Mouse (Mus musculus) heart, adult 11 months (tissue): Measurements from ENCODE around the gene Rexo2.

Experiments
- DNase-seq: peaks from one replicate; pipeline ENCODE4 v3.0.0; 2022

Rexo2 gene

DNA sequence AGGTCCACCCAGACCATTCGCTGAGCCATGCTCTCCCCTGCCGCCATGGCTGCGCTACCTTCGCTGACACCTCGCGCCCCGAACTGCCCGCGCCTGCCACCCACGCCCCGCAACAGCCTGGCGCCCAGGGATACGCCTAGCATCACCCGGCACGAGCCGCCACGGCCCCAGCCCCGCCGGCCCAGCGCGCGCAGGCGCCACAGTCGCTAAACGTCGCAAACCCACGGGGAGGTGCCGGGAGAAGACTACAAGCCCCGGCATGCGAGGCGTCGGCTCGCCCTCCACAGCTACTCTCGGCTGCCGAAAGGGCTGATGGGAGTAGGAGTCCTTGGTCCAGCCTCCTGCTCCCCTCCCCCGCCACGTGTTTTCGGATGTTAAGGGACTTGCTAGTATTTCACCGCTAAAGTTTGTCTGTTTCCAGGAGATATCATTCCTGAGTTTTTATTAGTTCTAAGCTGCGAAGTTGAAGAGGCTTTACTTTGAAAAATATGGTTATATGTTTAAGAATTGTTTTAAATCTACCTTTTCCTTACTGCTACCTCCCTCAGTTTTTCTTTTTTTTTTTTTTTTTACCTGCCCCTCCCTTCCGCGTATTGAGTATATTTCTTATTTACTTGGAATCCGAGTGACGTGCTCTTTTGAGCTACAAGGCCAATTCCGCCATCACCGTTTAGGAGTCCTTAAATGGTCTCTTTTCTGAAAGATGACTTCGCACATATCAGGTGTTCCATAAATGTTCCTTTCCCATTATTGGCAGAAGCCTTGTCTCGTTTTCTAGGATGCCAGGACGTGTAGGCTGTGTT lies at the start of gene Rexo2:
TSS of gene Rexo2 (minus strand) at position 213 of the 803 bp plus-strand sequence.
- DNase-seq, result peak; percentile 100

- peak; percentile 7 for DNase-seq
These were observed 46.1 kb upstream of the Rexo2 start for GRCm38 (mm10) chr9:48526520-48526919.

DNA sequence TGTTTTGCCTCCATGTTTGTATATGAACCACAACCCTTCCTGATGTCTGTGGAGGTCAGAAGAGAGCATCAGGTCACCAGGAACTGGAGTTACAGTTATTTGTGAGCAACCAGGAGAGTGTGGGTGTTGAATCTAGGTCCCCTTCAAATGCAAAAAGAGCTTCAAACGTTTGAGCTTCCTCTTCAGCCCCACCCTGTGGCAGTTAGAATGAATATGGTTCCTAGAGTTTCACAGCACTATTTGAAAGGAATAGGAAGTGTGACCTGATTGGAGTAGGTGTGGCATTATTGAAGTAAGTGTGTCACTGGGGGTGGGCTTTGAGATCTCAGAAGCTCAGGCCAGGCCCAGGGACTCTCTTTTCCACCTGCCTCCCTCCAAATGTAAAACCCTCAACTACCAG lies 45.1 kb upstream of the Rexo2 start:
- peak; percentile 61 for DNase-seq

DNA sequence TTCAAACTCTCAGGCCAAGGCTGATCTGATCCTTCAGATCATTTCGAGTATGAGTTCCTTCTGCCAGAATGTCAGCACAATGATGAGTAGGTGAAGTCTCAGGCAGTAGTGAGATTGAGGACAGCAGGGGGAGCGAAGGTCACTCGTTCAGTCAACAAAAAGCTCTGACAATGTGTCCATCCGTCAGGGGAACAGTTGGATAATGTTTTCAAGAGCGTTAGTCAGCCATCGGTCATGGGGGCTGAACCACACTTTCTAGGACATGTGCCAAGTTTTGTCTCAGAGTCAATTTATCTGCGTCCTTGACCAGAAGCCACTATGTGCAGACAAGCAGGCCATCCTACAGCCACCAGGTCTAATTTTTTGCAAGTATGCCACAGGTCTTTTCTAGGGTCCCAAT lies 40.0 kb upstream of the Rexo2 start:
- DNase-seq, result peak; percentile 90

DNA sequence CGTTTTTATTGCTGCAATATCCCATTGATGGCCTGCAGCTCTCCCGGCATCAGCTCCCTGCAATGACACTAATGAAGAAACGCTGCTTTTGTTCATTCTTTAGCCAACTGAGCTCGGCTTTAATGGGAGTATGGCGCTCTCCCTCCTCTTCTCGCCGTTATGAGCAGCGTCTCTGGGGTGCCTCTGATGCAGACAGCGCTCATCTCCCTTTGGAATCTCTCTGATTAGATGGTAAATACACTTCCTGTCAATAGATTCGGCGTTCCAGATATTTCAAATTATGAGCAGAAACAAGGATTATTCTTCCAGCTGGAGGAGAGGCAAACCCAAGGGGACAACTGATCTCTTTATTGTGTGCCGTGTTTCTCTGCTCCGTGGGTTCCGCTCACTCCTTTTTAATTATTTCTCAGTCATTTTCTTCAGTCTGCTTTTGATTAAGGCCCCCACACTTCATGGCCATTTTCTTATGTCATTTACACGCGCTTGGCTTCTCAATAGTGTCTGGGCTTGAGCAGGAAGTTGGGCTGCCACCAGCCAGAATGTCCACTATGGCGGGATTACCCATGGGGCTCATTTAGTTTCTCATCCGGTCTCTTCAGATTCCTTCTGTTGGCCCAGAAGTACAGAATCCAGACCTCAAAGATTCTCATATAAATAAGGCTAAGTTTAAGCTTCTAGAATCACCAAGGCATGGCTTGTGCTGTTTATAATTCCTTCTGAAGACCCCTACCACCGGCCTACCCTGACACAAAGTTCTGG lies 37.1 kb upstream of the Rexo2 start:
- DNase-seq, result peak; percentile 87

- DNase-seq, result peak; percentile 42
These were observed 36.4 kb upstream of the Rexo2 start for GRCm38 (mm10) chr9:48516615-48517371.

DNA sequence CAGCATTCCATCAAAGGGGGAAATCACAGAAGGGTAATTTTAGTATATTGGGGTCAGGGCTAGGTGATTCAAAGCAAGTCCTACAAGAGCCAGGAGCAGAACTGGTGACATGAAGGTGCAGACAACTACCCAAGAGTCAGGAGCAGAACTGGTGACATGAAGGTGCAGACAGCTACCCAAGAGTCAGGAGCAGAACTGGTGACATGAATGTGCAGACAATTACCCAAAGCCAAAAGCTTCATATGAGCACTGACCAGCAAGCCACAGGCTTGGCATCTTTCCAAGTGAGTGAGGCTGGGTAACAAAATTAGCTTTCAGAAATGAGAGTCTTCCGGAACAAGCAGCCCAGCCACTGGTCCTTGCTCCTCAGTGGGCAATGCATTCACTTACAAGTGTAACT lies 34.9 kb upstream of the Rexo2 start:
- DNase-seq, result peak; percentile 84

- peak; percentile 10 for DNase-seq
These were observed 29.7 kb upstream of the Rexo2 start for GRCm38 (mm10) chr9:48510134-48510533.

DNA sequence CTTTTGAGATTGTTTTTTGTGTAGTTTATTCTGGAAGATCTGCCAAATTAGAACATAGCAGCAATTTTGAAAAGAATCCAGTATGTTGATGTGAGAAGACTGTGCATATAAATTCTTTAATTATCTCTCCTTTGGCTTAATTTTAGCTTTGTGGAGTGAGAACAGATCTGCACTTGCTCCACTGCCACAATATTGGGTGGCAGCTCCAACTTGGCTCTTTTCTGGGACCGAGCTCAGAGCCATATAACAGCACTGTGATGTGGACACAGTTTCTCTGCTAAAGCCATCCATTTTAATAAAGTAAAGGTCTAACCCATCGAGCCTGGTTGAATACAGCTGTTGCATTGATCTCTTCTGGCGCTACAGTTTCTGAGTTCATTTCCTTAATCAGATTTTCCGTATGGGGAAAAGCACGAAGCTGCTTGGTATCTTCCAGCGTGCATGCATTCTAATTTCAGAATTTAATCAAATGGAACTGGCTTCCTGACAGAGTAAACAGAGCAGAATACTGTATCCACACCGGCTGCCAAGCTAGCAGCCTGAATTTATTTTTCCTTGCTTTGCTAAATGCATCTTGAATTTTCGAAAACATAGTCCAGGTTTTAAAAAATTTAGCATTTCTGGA lies 24.4 kb upstream of the Rexo2 start:
- DNase-seq, result peak; percentile 27

DNA sequence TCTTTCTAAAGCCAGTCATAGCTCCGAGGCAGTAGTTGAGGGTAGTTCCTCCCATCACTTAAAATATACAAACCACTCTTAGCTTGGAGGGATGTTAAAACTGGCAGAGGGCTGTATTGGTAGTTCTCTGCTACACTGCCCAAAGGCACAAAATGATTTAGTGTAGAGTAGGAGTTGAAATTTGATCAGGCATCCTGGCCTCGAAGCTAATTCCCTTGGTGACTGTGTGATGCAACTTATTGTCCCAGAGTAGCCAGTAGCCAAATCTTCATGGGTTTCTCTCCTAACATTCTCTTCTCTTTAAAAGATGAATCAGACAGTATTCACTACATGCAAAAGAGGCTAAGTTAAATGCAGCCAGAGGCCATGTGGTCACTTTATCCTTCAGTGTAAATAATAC lies 22.6 kb upstream of the Rexo2 start:
- no peak for DNase-seq

GRCm38 (mm10) chr9:48501192-48501591 lies 20.8 kb upstream of the Rexo2 start:
- peak; percentile 54 for DNase-seq

GRCm38 (mm10) chr9:48495548-48495932 lies 15.1 kb upstream of the Rexo2 start:
- no peak for DNase-seq

- peak; percentile 100 for DNase-seq
These were observed 14.6 kb upstream of the Rexo2 start, which contains the start of the genes Rbm7 and Gm5617 for GRCm38 (mm10) chr9:48494817-48495547. Gene Rbm7, minus strand, starts transcription at chr9:48495299. Gene Gm5617, plus strand, starts transcription at chr9:48495442.

DNA sequence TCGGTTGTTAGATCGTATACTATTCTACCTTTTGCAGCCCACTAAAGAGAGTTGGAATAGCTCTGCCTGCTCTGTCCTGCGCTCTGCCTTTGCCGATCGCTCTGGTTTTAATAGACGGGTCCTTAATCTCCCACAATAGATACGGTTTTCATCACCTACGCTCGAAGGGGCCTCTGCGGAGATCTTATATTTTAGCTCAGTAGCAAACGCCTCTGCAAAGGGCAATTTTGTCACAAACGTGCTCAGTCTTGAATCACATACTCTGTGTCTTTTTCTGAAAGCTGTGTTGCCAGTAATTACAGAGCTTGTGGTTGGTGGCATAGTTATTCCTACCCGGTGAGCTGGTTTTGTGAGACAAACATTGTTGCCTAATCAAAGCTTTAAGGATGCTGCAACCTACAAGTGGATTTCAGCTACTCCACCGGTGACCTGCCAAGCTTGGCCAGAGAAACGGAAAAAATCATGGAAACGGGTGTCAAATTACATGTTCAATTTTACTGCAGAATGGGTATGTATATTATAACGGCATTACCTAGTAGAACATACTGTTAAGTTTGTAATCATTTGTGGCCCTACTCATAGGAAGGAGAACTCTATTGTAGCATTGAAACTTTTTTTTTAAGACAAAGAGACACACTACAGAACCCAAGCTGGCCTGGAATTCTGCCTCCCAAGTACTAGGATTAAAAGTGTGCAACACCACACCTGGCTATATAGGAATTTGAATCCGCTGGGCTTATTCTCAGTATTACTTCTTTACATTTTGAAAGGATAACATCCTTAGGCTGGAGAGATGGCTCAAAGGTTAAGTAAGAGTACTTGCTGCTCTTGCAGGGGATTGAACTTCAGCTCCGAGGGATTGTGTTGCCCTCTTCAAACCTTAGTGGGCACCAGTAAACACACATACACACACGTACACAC lies 1.1 kb upstream of the Rexo2 start:
- peak; percentile 74 for DNase-seq

GRCm38 (mm10) chr9:48479838-48480410 lies 499 bp downstream of the Rexo2 start:
- DNase-seq, result no peak

DNA sequence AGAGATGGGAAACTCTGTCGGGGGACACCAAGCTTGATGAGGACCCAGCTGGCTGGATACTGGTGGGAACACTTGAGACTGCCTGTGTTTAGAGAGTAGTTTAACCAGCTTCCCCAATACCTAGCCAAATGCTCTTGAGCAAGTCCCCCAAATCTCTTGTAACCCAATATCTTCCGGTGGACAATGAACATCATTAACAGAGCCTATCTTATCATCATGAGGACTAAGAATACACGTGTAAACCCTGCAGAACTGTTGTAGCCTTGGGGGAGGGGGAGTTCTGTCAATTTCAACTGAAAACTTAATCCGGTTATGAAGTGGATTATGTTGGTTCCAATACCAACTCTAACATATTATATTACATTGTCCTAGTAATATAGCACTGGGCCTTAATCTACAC lies 1.6 kb downstream of the Rexo2 start:
- DNase-seq, result peak; percentile 71

GRCm38 (mm10) chr9:48476236-48477165 lies 3.9 kb downstream of the Rexo2 start:
- peak; percentile 66 for DNase-seq

DNA sequence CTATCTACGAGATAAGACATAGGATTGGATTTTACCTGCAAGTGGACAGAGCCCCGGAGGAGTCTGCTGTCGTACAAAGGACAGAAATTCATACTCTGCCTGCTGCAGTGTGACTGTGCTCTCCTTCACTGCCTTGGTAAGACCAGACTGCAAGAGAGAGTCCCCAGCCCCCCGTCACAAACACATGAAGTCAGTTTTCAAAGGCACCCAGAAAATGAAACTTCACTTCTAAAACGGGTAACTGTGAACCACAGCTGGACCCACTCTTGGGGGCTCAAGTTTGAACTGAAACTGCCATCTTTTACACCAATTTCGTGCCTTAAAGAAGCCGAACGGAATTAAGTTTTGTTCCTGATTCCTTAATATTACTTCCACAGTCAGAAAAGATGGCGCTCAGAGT lies 6.1 kb downstream of the Rexo2 start:
- DNase-seq, result peak; percentile 84

- peak; percentile 52 for DNase-seq
These were observed 7.3 kb downstream of the Rexo2 start for GRCm38 (mm10) chr9:48473131-48473530.
